Mouse (Mus musculus) layer of hippocampus, postnatal 25 days (tissue): Measurements from ENCODE around the gene Col19a1. TPM values are rescaled to one million over a fixed set of nuclear protein-coding genes. Genes with fewer than 3 reads are reported as not detected.

Source experiments
- DNase-seq, 2 experiments: peaks; one replicate each; pipeline ENCODE4 v3.0.0; 2022; ENCODE audit warnings: mixed read lengths in 2 of 2, low spot score in 1 of 2; ENCODE audit errors: extremely low spot score in 1 of 2
- total RNA-seq, 2 experiments: library from RNA; stranded (reverse); gene quantifications; 2 replicates each; pipeline ENCODE4 v1.2.3; 2021

The Col19a1 gene
- total RNA-seq, 2 experiments from 2014 or later: 18.4 to 25.0 TPM

GRCm38 (mm10) chr1:24240039-24240691 is 347.1 kb downstream of the Col19a1 start:
- no peak for DNase-seq

- DNase-seq: no peak
Observed at GRCm38 (mm10) chr1:24236330-24236729, 350.9 kb downstream of the Col19a1 start.

GRCm38 (mm10) chr1:24231504-24232270 is 355.6 kb downstream of the Col19a1 start:
- no peak for DNase-seq

GRCm38 (mm10) chr1:24230428-24230827 is 356.8 kb downstream of the Col19a1 start:
- DNase-seq: no peak

- DNase-seq: no peak
Observed at GRCm38 (mm10) chr1:24229552-24229951, 357.7 kb downstream of the Col19a1 start.

- no peak for DNase-seq
Observed at GRCm38 (mm10) chr1:24226941-24227711, 360.1 kb downstream of the Col19a1 start.

GRCm38 (mm10) chr1:24225825-24226526 is 361.3 kb downstream of the Col19a1 start:
- DNase-seq: no peak

GRCm38 (mm10) chr1:24222981-24223612 is 364.2 kb downstream of the Col19a1 start:
- no peak for DNase-seq

GRCm38 (mm10) chr1:24222231-24222630 is 365.0 kb downstream of the Col19a1 start:
- no peak for DNase-seq

GRCm38 (mm10) chr1:24219041-24219440 is 368.2 kb downstream of the Col19a1 start:
- no peak for DNase-seq

Other genes with a start within 250 kb of the Col19a1 start
- 100 to 1,000 TPM; 107 to 112 TPM for gene Lmbrd1, start 91.2 kb upstream of the Col19a1 start, total RNA-seq